Mouse (Mus musculus) limb, embryonic 11.5 days (tissue): ENCODE results near the gene Sohlh2. TPM values are rescaled to one million over a fixed set of nuclear protein-coding genes. Genes with fewer than 3 reads are reported as not detected.

Source experiments
- ATAC-seq: fragments of 200-750 bp; cut with Nextera tagmentation; 2 replicates; pipeline ENCODE4 v1.8.0; 2017; ENCODE audit warnings: low read depth; ENCODE audit not compliant: insufficient number of reproducible peaks, low FRiP score, low TSS enrichment
- DNase-seq: peaks from one replicate; pipeline ENCODE4 v3.0.0-alpha.2; 2015; ENCODE audit warnings: low spot score
- H3K27ac ChIP-seq: fragments of 300-500 bp; sonication (generic); replicated peaks from 2 replicates; pipeline ENCODE4 v1.5.1; 2014; ENCODE audit warnings: low read depth, mild to moderate bottlenecking, low read length
- H3K27me3 ChIP-seq: fragments of 300-500 bp; sonication (generic); 2 replicates; pipeline ENCODE4 v1.6.1; 2014; ENCODE audit warnings: mild to moderate bottlenecking, low read length, mixed read lengths; ENCODE audit not compliant: control insufficient read depth, insufficient read depth
- H3K36me3 ChIP-seq: fragments of 300-500 bp; sonication (generic); 2 replicates; pipeline ENCODE4 v1.6.1; 2014; ENCODE audit warnings: mild to moderate bottlenecking, low read length, moderate library complexity, mixed read lengths; ENCODE audit not compliant: control insufficient read depth, insufficient read depth
- H3K4me1 ChIP-seq: fragments of 300-500 bp; sonication (generic); 2 replicates; pipeline ENCODE4 v1.6.1; 2014; ENCODE audit warnings: low read length, mixed read lengths; ENCODE audit not compliant: control insufficient read depth, insufficient read depth
- H3K4me2 ChIP-seq: fragments of 300-500 bp; sonication (generic); 2 replicates; pipeline ENCODE4 v1.6.1; 2014; ENCODE audit warnings: low read depth, mild to moderate bottlenecking, moderate library complexity; ENCODE audit not compliant: severe bottlenecking
- H3K4me3 ChIP-seq: fragments of 300-500 bp; sonication (generic); 2 replicates; pipeline ENCODE4 v1.5.1; 2014; ENCODE audit warnings: low read depth, low read length
- H3K9ac ChIP-seq: fragments of 300-500 bp; sonication (generic); 2 replicates; pipeline ENCODE4 v1.6.1; 2014; ENCODE audit warnings: mild to moderate bottlenecking, low read length
- H3K9me3 ChIP-seq: fragments of 300-500 bp; sonication (generic); 2 replicates; pipeline ENCODE4 v1.6.1; 2016; ENCODE audit warnings: low read length; ENCODE audit not compliant: control insufficient read depth
- WGBS: fragments of 180-500 bp; shearing (Covaris S2); extraction: QIAGEN DNeasy Blood & Tissue Kit; methylation state at CpG from one replicate; pipeline ENCODE4 v1.1.7; 2014; 5-methylcytosine and 5-hydroxymethylcytosine counted together
- polyA plus RNA-seq: library from polyadenylated mRNA; unstranded; fragments of >200 nt; fragmentation: Nextera tagmentation; extraction: Ambion mirVana; gene quantifications from 2 replicates; pipeline ENCODE4 v1.2.1, GENCODE M21; 2014

The Sohlh2 gene
- polyA plus RNA-seq, result not detected in 2 replicates

DNA sequence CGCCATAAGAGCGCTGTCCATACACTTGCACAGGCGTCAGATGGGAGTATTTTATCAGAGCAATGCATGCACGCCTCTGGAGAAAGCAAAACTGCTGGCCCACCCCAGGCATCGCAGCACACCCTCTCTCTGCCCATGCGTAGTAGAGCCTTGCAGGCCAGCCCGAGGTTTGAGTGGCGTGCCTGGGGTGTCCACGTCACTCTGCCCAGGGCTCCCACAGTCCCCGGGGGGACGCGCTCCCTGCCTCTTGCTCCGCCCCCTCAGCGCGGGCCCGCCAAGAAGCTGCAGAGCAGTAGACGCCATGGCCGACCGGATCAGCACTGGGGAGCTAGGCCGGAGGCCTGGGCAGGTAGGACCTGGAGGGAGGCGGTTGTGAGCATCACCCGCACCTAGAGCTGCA lies at the start of gene Sohlh2:
Sohlh2 (plus strand) TSS at position 263 of the 400 bp plus-strand sequence.
- WGBS, result 93% methylated on average over 22 of the region's 22 CpGs
- H3K4me2 ChIP-seq, result no peak within 1 kb of the TSS
- H3K9me3 ChIP-seq, result no peaks in the 10 kb centered on the region
- H3K4me3 ChIP-seq, result no peak within 1 kb of the TSS
- H3K9ac ChIP-seq, result no peak within 1 kb of the TSS
- DNase-seq (no peak), ATAC-seq (no peak)
- H3K36me3 ChIP-seq, result no peaks in the 10 kb centered on the region
- no peaks in the 10 kb centered on the region for H3K4me1 ChIP-seq
- no peaks in the 10 kb centered on the region for H3K27me3 ChIP-seq
- H3K27ac ChIP-seq, result no peak within 1 kb of the TSS

DNA sequence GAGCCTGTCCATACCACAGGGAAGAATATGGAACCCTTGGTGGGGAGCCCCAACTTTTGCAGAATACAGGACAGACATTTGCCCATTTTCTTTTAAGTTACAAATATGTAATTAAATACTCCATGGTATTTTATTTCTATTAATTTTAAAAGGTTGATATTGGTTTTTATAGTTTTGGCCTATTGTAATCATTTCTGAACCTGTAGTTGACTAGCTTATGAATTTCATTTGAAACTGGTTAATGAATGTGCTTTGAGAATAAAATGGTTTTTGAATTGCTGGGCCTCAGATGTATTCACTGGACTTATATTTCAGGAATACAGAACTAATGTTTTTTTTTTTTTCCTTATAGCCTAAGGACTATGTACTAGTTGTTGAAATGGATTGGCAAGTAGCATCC lies 44.8 kb upstream of the Sohlh2 start, which contains the start of gene Ccdc169:
Ccdc169 (plus strand) TSS at position 301 of the 400 bp plus-strand sequence.
- no peak within 1 kb of the TSS for H3K4me2 ChIP-seq
- no peak within 1 kb of the TSS for H3K9ac ChIP-seq
- no peaks in the 10 kb centered on the region for H3K9me3 ChIP-seq
- DNase-seq (no peak), ATAC-seq (no peak)
- H3K27me3 ChIP-seq, result no peaks in the 10 kb centered on the region
- no peaks in the 10 kb centered on the region for H3K4me1 ChIP-seq
- no peak within 1 kb of the TSS for H3K4me3 ChIP-seq
- peaks cover 15% of the 10 kb centered on the region for H3K36me3 ChIP-seq
- H3K27ac ChIP-seq, result no peak within 1 kb of the TSS

DNA sequence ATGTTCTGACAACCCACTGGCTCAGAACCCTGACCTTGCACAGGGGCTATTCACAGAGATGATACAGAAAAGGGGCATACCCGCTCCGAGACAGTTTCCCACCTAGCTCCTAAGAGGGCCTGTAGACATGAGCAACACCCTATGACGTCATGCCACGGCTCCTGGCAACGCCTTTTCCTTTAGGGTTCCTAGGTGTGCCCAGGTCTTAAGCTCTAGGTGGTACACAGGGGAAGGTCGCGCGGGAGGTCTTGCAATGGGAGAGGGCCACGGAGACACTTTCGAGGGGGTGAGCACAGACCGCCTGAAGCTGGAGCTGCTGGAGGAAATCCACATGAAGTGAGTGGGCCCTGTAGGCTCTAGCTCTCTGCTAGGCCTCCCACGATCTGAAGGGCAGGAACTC lies 42.0 kb upstream of the Sohlh2 start:
- no peak overlapping the region for H3K9ac ChIP-seq
- no peaks in the 10 kb centered on the region for H3K4me1 ChIP-seq
- H3K4me3 ChIP-seq, result no peak overlapping the region
- no peak overlapping the region for H3K27ac ChIP-seq
- WGBS, result 94% methylated on average over 12 of the region's 12 CpGs
- DNase-seq (no peak), ATAC-seq (no peak)
- peaks cover 8% of the 10 kb centered on the region for H3K36me3 ChIP-seq
- no peak overlapping the region for H3K4me2 ChIP-seq
- H3K27me3 ChIP-seq, result no peaks in the 10 kb centered on the region
- H3K9me3 ChIP-seq, result no peaks in the 10 kb centered on the region

GRCm38 (mm10) chr3:55141401-55141800 lies 40.4 kb upstream of the Sohlh2 start:
- DNase-seq, result no peak
- ATAC-seq, result no peak
- H3K4me3 ChIP-seq, result no peak overlapping the region
- H3K4me2 ChIP-seq, result no peak overlapping the region
- no peaks in the 10 kb centered on the region for H3K27me3 ChIP-seq
- H3K36me3 ChIP-seq, result peaks cover 2% of the 10 kb centered on the region
- no peak overlapping the region for H3K27ac ChIP-seq
- H3K4me1 ChIP-seq, result no peaks in the 10 kb centered on the region
- no peaks in the 10 kb centered on the region for H3K9me3 ChIP-seq
- WGBS, result 83% methylated on average over 2 of the region's 2 CpGs
- no peak overlapping the region for H3K9ac ChIP-seq

GRCm38 (mm10) chr3:55144916-55145315 lies 36.9 kb upstream of the Sohlh2 start:
- Histone ChIP-seq H3K36me3 (no peaks in the 10 kb centered on the region), H3K27me3 (no peaks in the 10 kb centered on the region), H3K9me3 (no peaks in the 10 kb centered on the region), H3K27ac (no peak overlapping the region), H3K4me3 (no peak overlapping the region), H3K9ac (no peak overlapping the region), H3K4me1 (no peaks in the 10 kb centered on the region), H3K4me2 (no peak overlapping the region)
- WGBS, result 93% methylated on average over 4 of the region's 4 CpGs
- DNase-seq, result no peak
- no peak for ATAC-seq

- Histone ChIP-seq H3K27me3 (no peaks in the 10 kb centered on the region), H3K4me2 (no peak overlapping the region), H3K27ac (no peak overlapping the region), H3K9me3 (no peaks in the 10 kb centered on the region), H3K9ac (no peak overlapping the region), H3K36me3 (no peaks in the 10 kb centered on the region), H3K4me1 (no peaks in the 10 kb centered on the region), H3K4me3 (no peak overlapping the region)
- ATAC-seq (no peak), DNase-seq (no peak)
- WGBS, result 84% methylated on average over 6 of the region's 6 CpGs
Measured at GRCm38 (mm10) chr3:55146441-55146840, 35.4 kb upstream of the Sohlh2 start.

- H3K9me3 ChIP-seq, result no peaks in the 10 kb centered on the region
- H3K36me3 ChIP-seq, result no peaks in the 10 kb centered on the region
Measured at GRCm38 (mm10) chr3:55147156-55147555, 34.7 kb upstream of the Sohlh2 start.

DNA sequence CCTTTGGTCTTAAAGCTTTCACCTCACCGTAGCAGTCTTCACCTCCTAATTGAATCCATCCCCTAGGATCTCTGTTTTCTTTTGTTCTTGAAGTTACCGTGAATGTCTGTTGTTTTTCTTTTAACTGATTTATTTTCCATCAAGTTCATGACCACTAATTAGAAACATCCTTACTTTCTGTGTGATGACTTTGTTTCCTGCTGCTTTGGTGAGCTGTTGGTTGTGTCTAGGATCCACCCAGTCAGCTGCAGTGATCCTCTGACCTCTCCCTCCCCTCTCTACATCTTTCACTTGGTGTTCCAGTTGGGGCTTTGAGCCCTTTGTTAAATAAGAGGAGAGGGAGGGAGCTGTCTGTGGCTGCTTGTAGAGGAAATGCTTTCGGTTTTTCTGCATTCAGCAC lies 33.7 kb upstream of the Sohlh2 start:
- H3K4me2 ChIP-seq, result no peak overlapping the region
- no peak overlapping the region for H3K9ac ChIP-seq
- H3K9me3 ChIP-seq, result no peaks in the 10 kb centered on the region
- H3K4me3 ChIP-seq, result no peak overlapping the region
- no peaks in the 10 kb centered on the region for H3K36me3 ChIP-seq
- WGBS, result 8% methylated on average over 3 of the region's 3 CpGs
- H3K27ac ChIP-seq, result no peak overlapping the region
- ATAC-seq, result no peak
- H3K27me3 ChIP-seq, result no peaks in the 10 kb centered on the region
- DNase-seq, result peak; percentile 26
- H3K4me1 ChIP-seq, result no peaks in the 10 kb centered on the region

More at GRCm38 (mm10) chr3:55147156-55147555, 34.7 kb upstream of the Sohlh2 start:
- no peaks in the 10 kb centered on the region for H3K4me1 ChIP-seq
- H3K4me2 ChIP-seq, result no peak overlapping the region
- WGBS, result 88% methylated on average over 2 of the region's 2 CpGs
- H3K27ac ChIP-seq, result no peak overlapping the region
- H3K27me3 ChIP-seq, result no peaks in the 10 kb centered on the region
- no peak overlapping the region for H3K4me3 ChIP-seq
- no peak overlapping the region for H3K9ac ChIP-seq
- DNase-seq (no peak), ATAC-seq (no peak)
